Mouse (Mus musculus): Measurements from ENCODE around the gene B230219D22Rik. TPM values are rescaled to one million over a fixed set of nuclear protein-coding genes. Genes with fewer than 3 reads are reported as not detected.
"Not testable (repeated sequence)": the region's sequence is repeated elsewhere in the genome, so short reads cannot be mapped to it uniquely, and the experiment has no call there.

B230219D22Rik gene
- polyA plus RNA-seq, 1 experiment from 2014 or later = 73.0 TPM

DNA sequence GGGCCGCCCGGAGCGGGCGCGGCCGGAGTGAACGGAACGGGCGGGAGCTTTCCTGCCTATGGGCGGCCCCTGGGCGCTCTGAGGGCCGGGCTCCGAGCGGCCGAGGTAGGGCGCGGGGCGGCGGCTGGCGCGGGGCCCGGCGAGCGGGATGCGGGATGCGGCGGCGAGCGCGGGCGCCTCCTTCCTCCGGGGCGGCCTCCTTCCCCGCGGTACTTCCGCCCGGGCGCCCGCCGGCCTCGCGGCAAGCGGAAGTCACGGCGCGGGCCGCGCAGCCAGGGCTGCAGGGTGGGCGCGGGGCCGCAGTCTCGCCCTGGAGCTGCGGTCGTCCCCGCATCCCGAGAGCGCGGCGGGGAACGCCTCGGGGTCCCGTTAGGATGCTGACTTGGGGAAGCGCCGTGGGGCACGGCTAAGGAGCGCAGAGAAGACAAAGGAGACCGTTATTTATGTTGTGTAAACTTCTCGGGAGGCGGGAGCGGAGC lies 358 bp downstream of the B230219D22Rik start:
- no peaks in the 10 kb centered on the region for H3K9me3 ChIP-seq (replicated peaks)
- H3K36me3 ChIP-seq = no peaks in the 10 kb centered on the region
- ATAC-seq (ENCODE audit: low FRiP score) = peak; percentile 74
- H3K27me3 ChIP-seq (replicated peaks) = no peaks in the 10 kb centered on the region
- peaks cover 20% of the 10 kb centered on the region for H3K4me1 ChIP-seq
- H3K27ac ChIP-seq (replicated peaks) = peak overlapping the region; percentile 98
- H3K9ac ChIP-seq (replicated peaks) = peak overlapping the region; percentile 100
- WGBS = under 1% methylated on average over 26 of the region's 70 CpGs
- peak overlapping the region; percentile 72 for H3K4me2 ChIP-seq
- H3K4me3 ChIP-seq (replicated peaks) = peak overlapping the region; percentile 97

DNA sequence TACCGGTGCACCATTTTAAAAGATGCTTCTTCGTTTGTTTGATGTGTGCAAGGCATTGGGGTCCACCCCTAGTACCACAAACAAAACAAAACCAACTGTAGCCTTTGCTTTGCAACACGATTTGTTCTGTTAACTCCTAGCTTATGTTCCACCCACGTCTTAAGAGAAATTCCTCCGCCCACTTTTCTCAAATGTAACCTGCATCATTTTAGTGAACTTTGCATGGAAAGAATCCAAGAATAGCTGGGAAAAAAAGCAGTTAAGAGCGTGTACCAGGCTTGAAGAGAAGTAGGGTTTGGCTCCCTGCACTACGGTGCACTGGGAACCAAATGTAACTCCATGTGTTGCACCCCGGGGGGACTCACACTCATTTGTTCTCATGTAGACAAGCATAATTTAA lies 1.2 kb downstream of the B230219D22Rik start:
- Histone ChIP-seq H3K27ac (replicated peaks) (no peak overlapping the region), H3K4me3 (replicated peaks) (peak overlapping the region; percentile 97), H3K36me3 (peaks cover 4% of the 10 kb centered on the region), H3K27me3 (replicated peaks) (no peaks in the 10 kb centered on the region), H3K9ac (replicated peaks) (peak overlapping the region; percentile 100), H3K4me1 (peaks cover 20% of the 10 kb centered on the region), H3K4me2 (peak overlapping the region; percentile 72), H3K9me3 (replicated peaks) (no peaks in the 10 kb centered on the region)
- no peak for ATAC-seq (ENCODE audit: low FRiP score)
- 20% methylated on average over 8 of the region's 8 CpGs for WGBS

DNA sequence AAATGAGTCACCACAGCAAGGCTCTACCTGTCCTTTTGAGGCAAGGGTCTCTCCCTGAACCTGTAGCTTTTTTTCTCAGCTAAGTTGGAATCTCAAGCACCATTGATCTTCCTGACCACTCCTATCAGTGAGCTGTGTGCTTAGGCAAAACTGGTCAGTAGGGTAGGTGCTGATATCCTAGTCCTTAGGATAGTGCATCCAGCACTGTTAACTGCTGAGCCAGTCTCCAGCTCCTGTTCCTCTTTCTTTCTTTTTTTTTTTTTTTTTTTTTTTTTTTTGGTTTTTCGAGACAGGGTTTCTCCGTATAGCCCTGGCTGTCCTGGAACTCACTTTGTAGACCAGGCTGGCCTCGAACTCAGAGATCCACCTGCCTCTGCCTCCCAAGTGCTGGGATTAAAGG lies 3.1 kb downstream of the B230219D22Rik start:
- not testable (repeated sequence) for ATAC-seq (ENCODE audit: low FRiP score); H3K27ac ChIP-seq (replicated peaks)
- WGBS = 100% methylated on average over 1 of the region's 3 CpGs

DNA sequence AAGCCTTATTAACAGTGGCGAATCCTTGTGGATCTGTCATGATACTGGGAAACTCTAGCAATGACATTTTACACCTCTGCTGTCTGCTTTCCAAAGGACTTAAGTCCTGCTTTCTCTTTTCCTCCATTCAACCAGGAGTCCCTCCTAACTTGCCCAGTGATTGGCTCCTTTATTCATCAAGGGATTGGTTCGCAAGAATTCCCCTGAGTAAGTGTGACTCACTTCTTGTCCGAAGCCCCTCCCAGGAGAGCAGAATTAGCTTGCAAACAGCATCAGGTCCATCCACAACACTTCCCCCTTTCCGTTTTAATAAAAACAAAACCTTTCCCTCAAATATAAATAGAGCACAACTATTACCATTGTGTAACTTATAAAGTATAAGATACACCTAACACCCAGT lies 11.4 kb downstream of the B230219D22Rik start:
- H3K4me2 ChIP-seq = no peak overlapping the region
- no peaks in the 10 kb centered on the region for H3K4me1 ChIP-seq
- no peak for ATAC-seq (ENCODE audit: low FRiP score)
- H3K27me3 ChIP-seq (replicated peaks) = no peaks in the 10 kb centered on the region
- H3K9ac ChIP-seq (replicated peaks) = no peak overlapping the region
- WGBS = 83% methylated on average over 4 of the region's 4 CpGs
- H3K4me3 ChIP-seq (replicated peaks) = no peak overlapping the region
- H3K9me3 ChIP-seq (replicated peaks) = no peaks in the 10 kb centered on the region
- H3K36me3 ChIP-seq = peaks cover 36% of the 10 kb centered on the region
- H3K27ac ChIP-seq (replicated peaks) = no peak overlapping the region

More for the DNA sequence above, 3.1 kb downstream of the B230219D22Rik start:
- not testable (repeated sequence) for H3K9me3 ChIP-seq (replicated peaks); H3K4me3 ChIP-seq (replicated peaks); H3K27me3 ChIP-seq (replicated peaks); H3K4me2 ChIP-seq; H3K9ac ChIP-seq (replicated peaks)
- peaks cover 20% of the 10 kb centered on the region for H3K4me1 ChIP-seq
- H3K36me3 ChIP-seq = peaks cover 21% of the 10 kb centered on the region

DNA sequence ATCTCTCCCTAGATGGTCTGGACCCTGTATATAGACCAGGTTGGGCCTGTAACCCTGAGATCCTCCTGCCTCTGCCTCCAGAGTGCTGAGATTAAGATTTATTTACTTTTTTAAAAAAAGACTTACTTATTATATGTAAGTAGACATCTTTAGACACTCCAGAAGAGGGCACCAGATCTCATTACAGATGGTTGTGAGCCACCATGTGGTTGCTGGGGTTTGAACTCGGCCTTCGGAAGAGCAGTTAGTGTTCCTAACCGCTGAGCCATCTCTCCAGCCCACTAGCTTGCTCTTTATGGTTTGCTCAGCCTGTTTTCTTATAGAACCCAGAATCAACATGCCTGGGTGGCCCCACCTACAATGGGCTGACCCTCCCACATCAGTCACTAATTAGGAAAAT lies 19.9 kb downstream of the B230219D22Rik start:
- Histone ChIP-seq H3K27ac (replicated peaks) (no peak overlapping the region), H3K4me2 (no peak overlapping the region), H3K4me1 (peaks cover 34% of the 10 kb centered on the region), H3K9me3 (replicated peaks) (no peaks in the 10 kb centered on the region), H3K9ac (replicated peaks) (no peak overlapping the region), H3K36me3 (no peaks in the 10 kb centered on the region), H3K27me3 (replicated peaks) (no peaks in the 10 kb centered on the region), H3K4me3 (replicated peaks) (no peak overlapping the region)
- WGBS = 90% methylated on average over 3 of the region's 3 CpGs
- ATAC-seq (ENCODE audit: low FRiP score) = no peak

DNA sequence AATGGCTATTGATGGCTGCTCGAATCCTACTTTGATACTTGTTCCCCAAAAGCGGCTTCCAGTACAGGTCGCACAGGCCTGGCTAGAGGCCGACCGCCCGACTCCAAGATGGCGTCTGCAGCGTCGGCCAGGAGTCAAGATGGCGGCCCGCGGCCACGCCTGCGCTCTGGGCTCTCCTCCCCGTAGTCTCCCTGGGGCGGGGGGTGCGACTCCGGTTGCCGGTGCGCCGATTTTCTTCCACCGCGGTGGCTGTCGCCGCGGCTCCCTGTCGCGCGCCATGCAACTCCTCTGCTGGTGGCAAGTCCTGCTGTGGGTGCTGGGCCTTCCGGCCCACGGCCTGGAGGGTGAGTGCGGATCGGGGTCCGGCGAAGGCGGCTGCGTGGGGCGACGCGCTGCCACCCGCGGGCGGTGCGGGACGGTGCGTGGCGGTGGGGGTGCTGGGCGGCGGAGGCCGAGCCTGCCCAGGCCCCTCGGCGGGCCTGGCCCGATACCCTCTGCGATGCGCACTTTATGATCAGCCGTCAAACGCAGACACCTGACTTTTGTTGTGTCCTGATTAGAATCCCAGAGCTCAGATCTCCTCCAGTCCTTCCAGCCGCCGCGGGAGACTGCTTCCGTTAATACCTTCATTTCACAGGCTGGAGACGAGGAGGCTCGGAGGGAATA lies 21.7 kb downstream of the B230219D22Rik start, which contains the start of gene Txndc15:
TSS of gene Txndc15 (plus strand) at position 150 of the 666 bp plus-strand sequence.
- H3K27ac ChIP-seq (replicated peaks) = peak within 1 kb of the TSS; percentile 99
- peaks cover 15% of the 10 kb centered on the region for H3K36me3 ChIP-seq
- peak within 1 kb of the TSS; percentile 74 for H3K4me2 ChIP-seq
- WGBS = under 1% methylated on average over 62 of the region's 63 CpGs
- H3K4me1 ChIP-seq = peaks cover 38% of the 10 kb centered on the region
- peak within 1 kb of the TSS; percentile 98 for H3K9ac ChIP-seq (replicated peaks)
- ATAC-seq (ENCODE audit: low FRiP score) = peak; percentile 94
- no peaks in the 10 kb centered on the region for H3K9me3 ChIP-seq (replicated peaks)
- peak within 1 kb of the TSS; percentile 98 for H3K4me3 ChIP-seq (replicated peaks)
- no peaks in the 10 kb centered on the region for H3K27me3 ChIP-seq (replicated peaks)

DNA sequence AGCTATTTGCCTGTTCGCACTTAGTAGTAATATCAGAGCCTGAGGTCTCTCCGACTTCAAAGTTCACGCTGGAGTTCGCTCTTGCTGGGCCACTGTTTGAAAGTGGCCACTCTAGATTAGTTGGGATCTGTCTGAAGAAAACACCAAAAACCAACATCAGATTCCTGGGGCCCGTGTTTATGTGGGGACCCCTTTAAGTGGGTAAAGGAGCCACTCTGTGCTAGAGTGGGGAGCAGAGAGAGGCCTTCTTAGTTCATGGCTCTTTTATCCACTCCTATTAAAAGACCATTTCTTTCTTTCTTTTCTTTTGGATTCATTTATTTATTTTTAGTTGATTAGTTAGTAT lies 22.2 kb downstream of the B230219D22Rik start:
- H3K9me3 ChIP-seq (replicated peaks) = no peaks in the 10 kb centered on the region
- H3K36me3 ChIP-seq = peaks cover 20% of the 10 kb centered on the region
- ATAC-seq (ENCODE audit: low FRiP score) = peak; percentile 36
- WGBS = 9% methylated on average over 5 of the region's 5 CpGs
- H3K27me3 ChIP-seq (replicated peaks) = no peaks in the 10 kb centered on the region
- H3K4me3 ChIP-seq (replicated peaks) = peak overlapping the region; percentile 98
- peak overlapping the region; percentile 99 for H3K27ac ChIP-seq (replicated peaks)
- H3K9ac ChIP-seq (replicated peaks) = peak overlapping the region; percentile 98
- H3K4me1 ChIP-seq = peaks cover 38% of the 10 kb centered on the region
- peak overlapping the region; percentile 74 for H3K4me2 ChIP-seq

DNA sequence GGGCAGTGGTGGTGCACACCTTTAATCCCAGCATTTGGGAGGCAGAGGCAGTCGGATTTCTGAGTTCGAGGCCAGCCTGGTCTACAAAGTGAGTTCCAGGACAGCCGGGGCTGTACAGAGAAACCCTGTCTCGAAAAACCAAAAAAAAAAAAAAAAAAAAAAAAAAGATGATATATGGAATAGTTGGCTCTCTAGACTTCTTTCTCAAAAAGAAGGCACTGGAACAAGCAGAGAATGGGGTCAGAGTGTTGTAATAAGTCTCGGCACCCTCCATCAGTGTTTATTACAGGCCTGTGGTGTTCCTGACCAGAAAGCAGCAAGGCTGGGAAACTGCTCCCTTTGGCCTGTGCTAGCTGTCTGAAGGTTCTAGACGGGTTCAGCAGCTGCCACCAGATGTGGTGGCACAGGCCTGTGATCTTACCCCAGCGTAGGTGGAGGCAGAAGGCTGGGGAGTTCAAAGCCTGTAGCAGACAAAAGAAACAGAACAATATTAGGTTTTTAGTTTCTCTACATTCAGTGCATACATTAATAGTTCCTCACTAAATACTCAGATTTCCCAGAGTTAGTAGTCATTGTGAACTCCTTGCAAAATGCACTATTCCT lies 23.1 kb downstream of the B230219D22Rik start:
- WGBS = 80% methylated on average over 7 of the region's 7 CpGs
- Histone ChIP-seq H3K36me3 (peaks cover 26% of the 10 kb centered on the region), H3K9ac (replicated peaks) (peak overlapping the region; percentile 98; the same call in 1 of the 2 replicates), H3K4me2 (peak overlapping the region; percentile 74), H3K9me3 (replicated peaks) (no peaks in the 10 kb centered on the region), H3K27ac (replicated peaks) (peak overlapping the region; percentile 99; the same call in 1 of the 2 replicates), H3K4me1 (peaks cover 38% of the 10 kb centered on the region), H3K4me3 (replicated peaks) (peak overlapping the region; percentile 98), H3K27me3 (replicated peaks) (no peaks in the 10 kb centered on the region)
- no peak for ATAC-seq (ENCODE audit: low FRiP score)

DNA sequence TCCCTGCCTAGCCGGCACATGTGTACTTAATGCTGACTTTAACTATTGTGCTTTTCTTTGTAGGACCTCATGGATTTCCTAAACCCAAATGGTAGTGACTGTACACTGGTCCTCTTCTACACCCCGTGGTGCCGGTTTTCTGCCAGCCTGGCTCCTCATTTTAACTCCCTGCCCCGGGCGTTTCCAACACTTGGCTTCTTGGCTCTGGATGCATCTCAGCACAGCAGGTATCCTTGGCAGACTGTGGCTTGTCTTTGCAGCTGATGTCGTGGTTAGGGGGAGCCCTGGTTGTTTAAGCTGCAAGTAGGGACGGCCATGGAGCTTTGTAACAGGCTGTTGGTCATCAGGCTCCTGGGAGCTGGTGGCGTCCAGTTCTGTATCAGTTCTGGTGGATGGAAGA lies 28.6 kb downstream of the B230219D22Rik start:
- Histone ChIP-seq H3K4me1 (peaks cover 18% of the 10 kb centered on the region), H3K9me3 (replicated peaks) (no peaks in the 10 kb centered on the region), H3K27me3 (replicated peaks) (no peaks in the 10 kb centered on the region), H3K9ac (replicated peaks) (no peak overlapping the region), H3K27ac (replicated peaks) (no peak overlapping the region), H3K4me2 (no peak overlapping the region), H3K4me3 (replicated peaks) (no peak overlapping the region), H3K36me3 (peaks cover 62% of the 10 kb centered on the region)
- 65% methylated on average over 8 of the region's 8 CpGs for WGBS
- ATAC-seq (ENCODE audit: low FRiP score) = 0 out of 2 replicates have a peak, but pooled peaks have one; percentile 13

DNA sequence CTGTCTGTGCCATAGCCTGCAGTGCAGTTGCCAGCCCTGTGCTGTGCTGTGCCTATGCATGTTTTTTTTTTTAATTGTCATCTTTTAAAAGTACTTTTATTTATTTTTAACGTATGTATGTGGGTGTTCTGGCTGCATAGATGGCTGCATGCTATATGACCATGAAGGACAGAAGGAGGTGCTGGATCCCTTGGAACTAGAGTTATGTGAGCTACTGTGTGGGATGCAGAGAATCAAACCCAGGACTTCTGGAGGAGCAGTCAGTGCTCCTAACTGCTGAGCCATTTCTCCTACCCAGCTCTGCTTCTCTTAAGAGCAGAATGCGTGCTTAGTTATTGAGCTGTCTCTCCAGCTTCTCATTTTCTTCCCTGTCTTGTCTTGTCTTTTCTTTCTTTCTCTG lies 29.1 kb downstream of the B230219D22Rik start:
- H3K27ac ChIP-seq (replicated peaks) = no peak overlapping the region
- H3K9ac ChIP-seq (replicated peaks) = no peak overlapping the region
- no peaks in the 10 kb centered on the region for H3K9me3 ChIP-seq (replicated peaks)
- H3K27me3 ChIP-seq (replicated peaks) = no peaks in the 10 kb centered on the region
- no peak overlapping the region for H3K4me3 ChIP-seq (replicated peaks)
- peaks cover 62% of the 10 kb centered on the region for H3K36me3 ChIP-seq
- no peak for ATAC-seq (ENCODE audit: low FRiP score)
- 97% methylated on average over 2 of the region's 2 CpGs for WGBS
- no peak overlapping the region for H3K4me2 ChIP-seq
- H3K4me1 ChIP-seq = peaks cover 13% of the 10 kb centered on the region

DNA sequence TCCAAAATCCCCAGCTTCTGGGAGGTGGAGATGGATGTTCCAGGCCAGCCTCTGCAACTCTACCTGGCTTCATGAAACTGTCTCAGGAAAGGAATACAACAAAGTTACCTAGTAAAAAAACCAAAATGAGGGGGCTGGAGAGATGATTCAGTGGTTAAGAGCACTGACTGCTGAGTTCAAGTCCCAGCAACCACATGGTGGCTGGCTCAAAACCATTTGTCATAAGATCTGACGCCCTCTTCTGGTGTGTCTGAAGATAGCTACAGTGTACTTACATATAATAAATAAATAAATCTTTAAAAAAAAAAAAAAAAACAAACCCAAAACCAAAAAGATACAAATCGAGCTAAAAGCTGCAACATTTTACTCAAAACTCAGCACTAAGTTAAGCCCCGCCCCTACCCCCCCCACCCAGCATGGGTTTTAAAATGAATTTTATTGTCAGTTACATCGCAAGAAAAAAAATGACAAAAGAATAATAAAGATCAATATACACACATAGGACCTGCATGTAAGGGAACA lies 33.7 kb downstream of the B230219D22Rik start:
- Histone ChIP-seq H3K4me2 (peak overlapping the region; percentile 64), H3K4me1 (no peaks in the 10 kb centered on the region), H3K4me3 (replicated peaks) (peak overlapping the region; percentile 62), H3K27me3 (replicated peaks) (no peaks in the 10 kb centered on the region), H3K9ac (replicated peaks) (peak overlapping the region; percentile 66), H3K36me3 (peaks cover 29% of the 10 kb centered on the region), H3K9me3 (replicated peaks) (no peaks in the 10 kb centered on the region), H3K27ac (replicated peaks) (peak overlapping the region; percentile 94)
- ATAC-seq (ENCODE audit: low FRiP score) = no peak
- 5% methylated on average over 4 of the region's 4 CpGs for WGBS
